Mouse (Mus musculus): Measurements from ENCODE around the gene Supt3.

Gene Supt3

GRCm38 (mm10) chr17:44782366-44782765 is 5.4 kb downstream of the Supt3 start:
- DNase-seq (ENCODE audit: low spot score) = no peak

GRCm38 (mm10) chr17:44783143-44783542 is 6.2 kb downstream of the Supt3 start:
- DNase-seq (ENCODE audit: low spot score) = no peak

- DNase-seq (ENCODE audit: low spot score) = no peak
These were observed 12.2 kb downstream of the Supt3 start for GRCm38 (mm10) chr17:44788982-44789747.

GRCm38 (mm10) chr17:44792218-44792917 is 15.4 kb downstream of the Supt3 start:
- DNase-seq (ENCODE audit: low spot score) = no peak

GRCm38 (mm10) chr17:44797331-44797730 is 20.4 kb downstream of the Supt3 start:
- DNase-seq (ENCODE audit: low spot score) = no peak

- no peak for DNase-seq (ENCODE audit: low spot score)
These were observed 30.1 kb downstream of the Supt3 start for GRCm38 (mm10) chr17:44807031-44807430.

DNA sequence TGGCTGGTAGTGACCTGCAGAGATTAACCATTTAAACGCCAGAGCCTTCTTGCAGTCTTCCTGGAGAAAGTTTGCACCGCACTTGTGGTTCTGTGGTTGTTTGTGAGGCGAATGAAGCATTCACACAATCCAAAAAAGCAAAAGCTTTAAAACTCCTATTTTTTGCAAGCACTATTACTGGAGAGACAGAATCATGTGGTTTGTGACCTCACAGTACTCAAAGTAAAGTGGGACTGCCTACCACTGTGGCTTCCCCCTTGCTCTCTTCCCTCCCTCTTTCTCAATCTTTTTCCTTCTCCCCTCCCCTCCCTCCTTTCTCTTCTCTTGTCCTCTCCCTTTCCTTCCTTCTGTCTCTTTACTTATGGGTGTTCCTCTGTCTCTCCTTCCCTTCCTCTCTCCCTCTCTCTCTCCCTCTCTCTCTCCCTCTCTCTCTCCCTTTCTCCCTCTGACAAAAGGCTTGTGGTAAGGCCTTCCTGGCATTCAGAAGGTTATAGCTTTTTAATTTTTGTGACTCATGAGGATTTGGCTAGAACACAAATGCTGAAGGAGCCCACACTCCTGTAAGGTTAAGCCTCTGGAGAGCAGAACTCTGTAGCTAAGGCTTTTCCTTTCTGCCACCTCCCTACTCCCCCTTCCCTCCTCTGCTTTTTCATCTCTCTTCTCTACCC is 37.7 kb downstream of the Supt3 start, which contains the start of gene Runx2:
Gene Runx2, minus strand, starts transcription at position 290 of the 668 bp plus-strand sequence.
- no peak for DNase-seq (ENCODE audit: low spot score)

GRCm38 (mm10) chr17:44818825-44819224 is 41.9 kb downstream of the Supt3 start:
- no peak for DNase-seq (ENCODE audit: low spot score)

GRCm38 (mm10) chr17:44819816-44820215 is 42.9 kb downstream of the Supt3 start:
- no peak for DNase-seq (ENCODE audit: low spot score)

- DNase-seq (ENCODE audit: low spot score) = no peak
These were observed 45.0 kb downstream of the Supt3 start for GRCm38 (mm10) chr17:44821940-44822339.

GRCm38 (mm10) chr17:44827124-44827523 is 50.2 kb downstream of the Supt3 start:
- DNase-seq (ENCODE audit: low spot score) = no peak

DNA sequence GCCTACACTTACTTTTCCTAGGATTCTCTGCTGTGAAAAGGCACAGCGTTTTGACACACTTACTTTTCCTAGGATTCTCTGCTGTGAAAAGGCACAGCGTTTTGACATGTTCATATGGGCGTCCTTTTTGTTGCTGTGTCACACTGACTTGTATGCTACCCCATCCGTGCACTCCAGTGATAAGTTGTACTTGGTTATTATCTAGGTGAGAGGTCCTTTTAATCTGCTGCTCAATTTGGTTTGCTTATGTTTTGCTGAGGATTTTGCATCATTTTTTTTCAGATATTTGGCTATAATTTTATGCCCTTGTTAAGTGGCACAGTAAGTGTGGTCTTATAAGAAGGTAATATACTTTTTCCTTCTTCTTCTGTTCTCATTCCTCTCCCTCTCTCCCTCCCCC is 51.0 kb downstream of the Supt3 start:
- no peak for DNase-seq (ENCODE audit: low spot score)

DNA sequence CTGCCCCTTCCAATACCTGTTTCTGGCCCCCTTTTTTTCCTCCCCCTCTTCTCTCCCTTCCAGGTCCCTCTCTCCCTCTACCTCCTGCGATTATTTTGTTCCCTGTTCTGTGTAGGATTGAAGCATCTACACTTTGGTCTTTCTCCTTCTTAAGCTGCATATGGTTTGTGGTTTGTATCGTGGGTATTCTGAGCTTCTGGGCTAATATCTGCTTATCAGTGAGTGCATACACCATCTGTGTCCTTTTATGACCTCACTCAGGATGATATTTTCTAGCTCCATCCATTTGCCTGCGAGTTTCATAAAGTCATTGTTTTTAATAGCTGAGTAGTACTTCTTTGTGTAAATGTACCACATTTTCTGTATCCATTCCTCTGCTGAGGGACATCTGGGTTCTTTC is 52.6 kb downstream of the Supt3 start:
- DNase-seq (ENCODE audit: low spot score) = no peak

- no peak for DNase-seq (ENCODE audit: low spot score)
These were observed 54.2 kb downstream of the Supt3 start for GRCm38 (mm10) chr17:44831201-44831600.

DNA sequence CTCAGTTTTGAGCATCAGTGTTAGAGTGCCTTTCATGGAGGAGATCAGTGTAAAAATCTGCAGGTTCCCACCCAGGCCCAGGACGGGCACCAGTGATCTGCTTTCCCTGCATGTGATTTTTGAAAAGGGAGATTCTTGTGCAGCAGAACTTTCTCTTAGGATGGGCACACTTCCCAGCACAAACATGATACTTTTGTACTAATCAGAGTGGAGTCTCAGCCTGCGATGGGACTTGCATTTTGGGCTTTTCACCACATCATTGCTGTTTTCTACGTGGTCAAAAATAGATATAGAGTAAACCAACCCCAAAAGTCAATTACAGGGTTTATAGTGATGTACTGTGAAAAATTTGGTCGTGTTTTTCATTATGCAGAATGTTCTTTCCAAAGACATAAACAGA is 65.2 kb downstream of the Supt3 start:
- no peak for DNase-seq (ENCODE audit: low spot score)

DNA sequence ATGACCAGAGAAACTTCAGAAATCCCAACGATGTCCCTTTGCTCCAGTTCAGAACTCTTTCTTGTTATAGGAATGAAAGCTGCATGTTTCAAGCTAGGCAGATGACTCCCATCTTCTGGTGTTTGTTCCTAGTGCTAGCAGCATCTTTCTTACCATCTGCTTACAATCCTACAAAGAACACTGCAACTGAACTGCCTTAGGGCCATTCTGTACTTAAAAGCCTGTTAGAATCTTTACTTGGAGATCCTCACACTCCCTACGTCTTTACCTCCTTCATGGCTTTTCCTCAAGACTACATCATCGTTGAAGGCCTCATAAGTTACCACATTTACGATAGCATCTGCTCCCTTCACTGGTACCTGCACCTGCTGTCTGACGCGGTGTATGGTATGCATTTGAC is 86.2 kb downstream of the Supt3 start:
- DNase-seq (ENCODE audit: low spot score) = no peak

DNA sequence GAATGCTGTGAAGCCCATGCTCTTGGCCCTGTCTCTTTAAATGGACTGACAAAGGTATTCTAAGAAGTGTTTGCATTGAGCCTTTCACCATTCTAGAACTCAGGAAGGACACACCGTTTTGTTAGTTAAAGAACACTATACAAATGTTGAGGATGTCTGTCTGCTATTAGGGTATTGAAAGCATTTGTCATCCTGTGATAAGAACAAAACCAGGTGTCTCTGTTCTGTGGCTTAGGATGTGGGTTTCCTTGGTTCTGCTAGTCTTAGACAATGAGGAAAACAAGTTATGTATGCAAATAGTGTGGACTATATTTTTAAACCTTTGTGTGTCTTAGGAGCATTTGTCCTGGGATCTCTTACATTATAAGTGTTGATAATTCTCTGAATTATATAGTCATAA is 116.6 kb downstream of the Supt3 start:
- no peak for DNase-seq (ENCODE audit: low spot score)

DNA sequence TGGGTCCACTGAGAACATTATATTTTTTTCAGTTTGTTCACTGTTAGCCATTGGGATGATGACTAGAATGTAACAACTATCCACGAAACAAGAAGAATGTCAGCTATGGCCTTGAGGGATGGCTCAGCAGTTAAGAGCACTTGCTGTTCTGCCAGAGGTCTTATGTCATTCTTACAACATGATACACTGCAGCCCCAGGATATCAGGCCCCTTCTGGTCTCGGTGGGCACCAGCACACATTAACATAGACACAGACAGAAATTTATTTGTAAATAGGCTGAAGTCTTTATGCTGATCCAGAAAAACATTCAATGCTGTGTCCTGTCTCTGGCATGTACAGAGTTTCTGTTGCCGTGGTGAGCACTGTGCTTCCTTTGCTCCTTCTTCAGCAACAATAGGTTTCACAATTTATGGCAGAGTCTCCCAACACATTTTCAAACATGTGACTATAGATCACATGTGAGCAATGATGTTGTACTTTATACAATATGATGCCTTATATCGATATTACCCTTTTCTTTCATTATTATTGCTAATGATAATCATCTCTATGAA is 166.7 kb downstream of the Supt3 start:
- DNase-seq (ENCODE audit: low spot score) = no peak

GRCm38 (mm10) chr17:44945333-44945732 is 168.4 kb downstream of the Supt3 start:
- DNase-seq (ENCODE audit: low spot score) = no peak

DNA sequence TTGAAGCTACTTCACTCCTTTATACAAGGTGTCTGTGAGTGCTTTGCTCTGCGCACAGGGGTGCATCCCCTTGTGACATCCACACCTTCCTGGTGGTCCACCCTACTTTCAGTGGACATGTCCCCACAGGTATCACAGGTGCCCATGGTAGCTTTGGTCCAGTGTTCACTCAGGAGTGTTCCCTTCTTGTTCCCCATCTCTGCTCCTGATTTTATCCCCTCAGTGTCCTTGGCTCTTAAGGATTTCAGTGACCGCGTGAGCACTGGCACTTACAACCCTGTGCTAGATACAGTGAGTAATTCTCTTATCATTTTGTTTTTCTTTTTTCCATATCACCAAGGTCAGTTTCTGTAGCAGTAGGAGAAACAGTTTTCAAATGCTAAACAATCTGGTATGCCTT is 171.4 kb downstream of the Supt3 start:
- no peak for DNase-seq (ENCODE audit: low spot score)

- DNase-seq (ENCODE audit: low spot score) = no peak
These were observed 179.7 kb downstream of the Supt3 start for GRCm38 (mm10) chr17:44956671-44957070.

DNA sequence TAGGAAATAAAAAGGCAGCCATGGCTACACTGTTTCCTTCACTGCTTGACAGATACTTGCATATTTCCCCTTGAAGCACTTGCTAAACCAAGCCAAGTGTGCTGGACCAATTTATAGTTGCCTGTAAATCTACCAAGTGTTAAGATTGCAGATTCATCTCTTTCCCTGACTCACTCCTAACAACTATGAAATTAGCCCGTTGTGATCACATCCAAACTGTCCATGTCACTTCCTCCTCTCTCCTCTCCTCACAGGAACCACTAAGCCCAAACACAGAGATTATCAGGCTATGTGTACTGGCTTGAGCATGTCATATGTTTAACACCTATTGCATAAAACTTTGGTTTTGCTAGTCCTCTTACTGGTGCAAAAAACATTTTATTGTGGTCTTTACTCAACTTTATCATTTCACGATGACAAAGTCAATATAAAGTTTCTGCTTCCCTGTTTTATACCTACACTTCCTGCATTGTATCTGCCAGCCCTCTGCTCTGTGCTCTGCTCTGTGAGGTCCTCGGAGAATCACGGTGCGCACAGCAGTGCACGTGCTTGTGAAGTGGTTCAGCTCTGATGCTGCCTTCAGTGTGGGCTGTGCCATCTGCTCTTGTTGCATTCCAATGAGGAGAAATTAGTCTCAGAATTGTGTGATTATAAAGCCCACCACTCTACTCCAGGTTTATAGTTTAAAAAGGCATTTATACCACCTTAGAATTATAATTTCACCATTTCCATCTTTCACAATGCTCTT is 186.3 kb downstream of the Supt3 start:
- DNase-seq (ENCODE audit: low spot score) = no peak

All from ovary, postnatal 14 days (tissue).